Mouse (Mus musculus): ENCODE data around the gene Tsr3. TPM values are rescaled to one million over a fixed set of nuclear protein-coding genes. Genes with fewer than 3 reads are reported as not detected.

Gene Tsr3
- polyA plus RNA-seq, 1 experiment from 2014 or later = 25.3 TPM

DNA sequence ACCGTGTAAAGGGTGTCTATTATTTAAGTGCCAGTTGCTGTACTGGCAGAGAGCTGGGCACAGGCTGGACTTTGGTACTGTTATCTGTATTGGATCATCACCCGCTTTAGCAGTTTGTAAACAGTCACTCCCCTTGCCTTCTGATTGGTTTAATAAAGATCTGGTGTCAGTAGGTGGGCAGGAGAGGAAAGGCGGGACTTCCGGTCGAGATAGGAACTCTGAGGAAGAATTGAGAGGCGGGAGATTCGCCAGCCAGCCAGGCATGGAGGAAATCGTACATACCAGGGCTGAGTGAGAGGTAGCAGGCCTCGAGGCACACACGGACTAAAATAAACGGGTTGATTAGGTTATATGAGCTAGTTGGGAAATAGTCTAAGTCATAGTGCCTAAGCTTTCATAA, 42.2 kb downstream of the Tsr3 start:
- H3K4me3 ChIP-seq (ENCODE audit: control insufficient read depth in 1 of 2, insufficient read depth in 1 of 2, low read depth in 1 of 2, low read length in 2 of 2) = no peak overlapping the region
- no peaks in the 10 kb centered on the region for H3K36me3 ChIP-seq (ENCODE audit: control insufficient read depth, insufficient read depth, low read length)
- no peaks in the 10 kb centered on the region for H3K27me3 ChIP-seq (ENCODE audit: control insufficient read depth, insufficient read depth, low read length)
- H3K9me3 ChIP-seq (ENCODE audit: control insufficient read depth, low read length) = 0 out of 2 replicates have a peak, but pooled peaks cover 7% of the 10 kb centered on the region
- no peaks in the 10 kb centered on the region for H3K4me1 ChIP-seq (ENCODE audit: control insufficient read depth in 2 of 2, insufficient read depth in 2 of 2, low read length in 2 of 2)
- peak overlapping the region; percentile 21 for H3K4me2 ChIP-seq (ENCODE audit: low read length)
- H3K9ac ChIP-seq (ENCODE audit: low read length) = no peak overlapping the region
- H3K27ac ChIP-seq (replicated peaks in 1 of 2; ENCODE audit: control insufficient read depth in 1 of 2, insufficient read depth in 1 of 2, low read depth in 2 of 2, low read length in 2 of 2) = no peak overlapping the region
- ATAC-seq (ENCODE audit: insufficient number of reproducible peaks, insufficient read depth, low FRiP score, low read depth) = no peak
- 27% methylated on average over 11 of the region's 11 CpGs for WGBS

DNA sequence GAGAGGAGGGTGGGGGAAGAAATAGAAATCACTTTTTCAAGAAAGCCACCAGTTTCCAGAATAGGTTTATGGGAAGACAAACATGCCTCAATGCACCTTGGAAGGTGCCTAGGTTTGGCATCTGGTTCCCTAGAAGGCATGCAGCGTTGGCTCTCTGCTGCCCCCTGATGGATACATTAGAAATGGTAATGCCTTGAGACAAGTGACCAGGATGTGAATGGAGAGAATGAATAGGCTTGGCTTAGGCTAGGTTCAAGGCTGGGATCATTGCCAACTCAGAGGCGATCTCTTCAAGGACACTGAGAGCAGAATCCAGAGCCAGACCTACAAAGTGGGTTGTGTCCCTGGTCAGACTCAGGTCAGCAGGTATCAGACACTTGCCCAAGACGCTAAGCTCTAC, 45.1 kb downstream of the Tsr3 start:
- 14% methylated on average over 3 of the region's 3 CpGs for WGBS
- H3K4me1 ChIP-seq (ENCODE audit: control insufficient read depth in 2 of 2, insufficient read depth in 2 of 2, low read length in 2 of 2) = no peaks in the 10 kb centered on the region
- no peak overlapping the region for H3K9ac ChIP-seq (ENCODE audit: low read length)
- H3K4me2 ChIP-seq (ENCODE audit: low read length) = no peak overlapping the region
- no peaks in the 10 kb centered on the region for H3K36me3 ChIP-seq (ENCODE audit: control insufficient read depth, insufficient read depth, low read length)
- H3K9me3 ChIP-seq (ENCODE audit: control insufficient read depth, low read length) = 0 out of 2 replicates have a peak, but pooled peaks cover 7% of the 10 kb centered on the region
- H3K27ac ChIP-seq (replicated peaks in 1 of 2; ENCODE audit: control insufficient read depth in 1 of 2, insufficient read depth in 1 of 2, low read depth in 2 of 2, low read length in 2 of 2) = no peak overlapping the region
- H3K4me3 ChIP-seq (ENCODE audit: control insufficient read depth in 1 of 2, insufficient read depth in 1 of 2, low read depth in 1 of 2, low read length in 2 of 2) = no peak overlapping the region
- no peak for ATAC-seq (ENCODE audit: insufficient number of reproducible peaks, insufficient read depth, low FRiP score, low read depth)
- H3K27me3 ChIP-seq (ENCODE audit: control insufficient read depth, insufficient read depth, low read length) = no peaks in the 10 kb centered on the region

DNA sequence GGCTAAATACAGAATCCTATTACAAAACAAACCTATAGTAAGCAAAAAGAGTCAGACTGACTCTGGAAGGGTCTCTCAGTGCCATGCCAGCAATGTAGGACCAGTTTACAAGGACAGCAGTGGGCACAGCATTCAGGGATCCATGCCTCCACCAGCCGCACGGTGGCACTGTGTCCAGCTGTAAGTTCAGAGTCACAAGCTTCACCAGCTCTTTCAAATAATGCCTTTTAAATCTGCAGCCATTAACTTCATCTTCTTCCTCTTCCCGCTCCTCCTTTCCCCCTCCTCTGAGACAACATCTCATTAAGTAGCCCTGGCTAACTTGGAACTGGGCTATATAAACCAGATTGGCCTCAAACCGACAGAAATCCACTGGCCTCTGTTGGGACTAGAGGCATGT, 48.9 kb downstream of the Tsr3 start:
- Histone ChIP-seq H3K27me3 (ENCODE audit: control insufficient read depth, insufficient read depth, low read length) (no peaks in the 10 kb centered on the region), H3K9me3 (ENCODE audit: control insufficient read depth, low read length) (0 out of 2 replicates have a peak, but pooled peaks cover 2% of the 10 kb centered on the region), H3K36me3 (ENCODE audit: control insufficient read depth, insufficient read depth, low read length) (no peaks in the 10 kb centered on the region), H3K4me2 (ENCODE audit: low read length) (no peak overlapping the region), H3K4me3 (ENCODE audit: control insufficient read depth in 1 of 2, insufficient read depth in 1 of 2, low read depth in 1 of 2, low read length in 2 of 2) (no peak overlapping the region), H3K9ac (ENCODE audit: low read length) (no peak overlapping the region), H3K4me1 (ENCODE audit: control insufficient read depth in 2 of 2, insufficient read depth in 2 of 2, low read length in 2 of 2) (no peaks in the 10 kb centered on the region), H3K27ac (replicated peaks in 1 of 2; ENCODE audit: control insufficient read depth in 1 of 2, insufficient read depth in 1 of 2, low read depth in 2 of 2, low read length in 2 of 2) (no peak overlapping the region)
- ATAC-seq (ENCODE audit: insufficient number of reproducible peaks, insufficient read depth, low FRiP score, low read depth) = no peak
- WGBS = 19% methylated on average over 4 of the region's 4 CpGs

DNA sequence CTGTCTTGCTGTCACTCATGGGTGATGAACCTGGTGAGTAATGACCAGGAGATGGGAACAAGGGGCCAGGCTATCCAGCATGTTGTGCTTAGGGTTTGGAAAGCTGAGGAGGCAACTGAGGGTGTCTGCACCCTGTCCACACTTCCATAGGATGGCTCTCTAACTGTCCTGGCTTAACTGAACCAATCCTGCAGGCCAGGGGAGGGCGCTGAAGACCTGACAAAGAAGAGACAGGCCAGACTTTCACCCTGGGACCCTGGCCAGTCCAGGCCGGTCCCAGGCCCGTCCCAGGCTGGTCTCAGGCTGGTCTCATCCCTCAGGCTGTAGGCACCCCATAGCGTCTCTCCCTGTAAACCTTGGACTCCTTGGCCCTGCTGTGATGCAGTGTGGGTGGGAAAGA, 50.4 kb downstream of the Tsr3 start:
- no peak for ATAC-seq (ENCODE audit: insufficient number of reproducible peaks, insufficient read depth, low FRiP score, low read depth)
- Histone ChIP-seq H3K36me3 (ENCODE audit: control insufficient read depth, insufficient read depth, low read length) (no peaks in the 10 kb centered on the region), H3K27me3 (ENCODE audit: control insufficient read depth, insufficient read depth, low read length) (no peaks in the 10 kb centered on the region), H3K27ac (replicated peaks in 1 of 2; ENCODE audit: control insufficient read depth in 1 of 2, insufficient read depth in 1 of 2, low read depth in 2 of 2, low read length in 2 of 2) (no peak overlapping the region), H3K9me3 (ENCODE audit: control insufficient read depth, low read length) (no peaks in the 10 kb centered on the region), H3K4me1 (ENCODE audit: control insufficient read depth in 2 of 2, insufficient read depth in 2 of 2, low read length in 2 of 2) (no peaks in the 10 kb centered on the region), H3K4me2 (ENCODE audit: low read length) (no peak overlapping the region), H3K4me3 (ENCODE audit: control insufficient read depth in 1 of 2, insufficient read depth in 1 of 2, low read depth in 1 of 2, low read length in 2 of 2) (no peak overlapping the region), H3K9ac (ENCODE audit: low read length) (no peak overlapping the region)
- WGBS = 22% methylated on average over 4 of the region's 4 CpGs

Small RNA genes lying within 50 kb of the gene (microRNA-seq; reads per million reads assigned to microRNA genes)
- not detected for gene Mir3547

Other genes with a start within 250 kb of the Tsr3 start
- 6.4 and 7.6 TPM in 2 replicates for gene Cramp1l, start 224.4 kb upstream of the Tsr3 start, polyA plus RNA-seq (2014; fragmentation: Nextera tagmentation; extraction: Ambion mirVana)
- 9.9 and 10.6 TPM in 2 replicates for gene Ift140, start 224.1 kb upstream of the Tsr3 start, polyA plus RNA-seq (2014; fragmentation: Nextera tagmentation; extraction: Ambion mirVana)
- 19.5 and 23.4 TPM in 2 replicates for gene Tmem204, start 156.6 kb upstream of the Tsr3 start, polyA plus RNA-seq (2014; fragmentation: Nextera tagmentation; extraction: Ambion mirVana)
- gene Telo2, start 124.2 kb upstream of the Tsr3 start, polyA plus RNA-seq (2014; fragmentation: Nextera tagmentation; extraction: Ambion mirVana) = 19.3 and 27.8 TPM in 2 replicates
- gene Ptx4, start 119.4 kb upstream of the Tsr3 start, polyA plus RNA-seq (2014; fragmentation: Nextera tagmentation; extraction: Ambion mirVana) = 0.14 and 0.44 TPM in 2 replicates
- gene Clcn7, start 106.8 kb upstream of the Tsr3 start, polyA plus RNA-seq (2014; fragmentation: Nextera tagmentation; extraction: Ambion mirVana) = 16.4 and 17.2 TPM in 2 replicates
- not detected in 2 replicates for gene Ccdc154, start 77.7 kb upstream of the Tsr3 start, polyA plus RNA-seq (2014; fragmentation: Nextera tagmentation; extraction: Ambion mirVana)
- gene Gm38655, start 64.7 kb upstream of the Tsr3 start, polyA plus RNA-seq (2014; fragmentation: Nextera tagmentation; extraction: Ambion mirVana) = not detected in 2 replicates
- 22.5 and 25.1 TPM in 2 replicates for gene BC003965, start 55.6 kb upstream of the Tsr3 start, polyA plus RNA-seq (2014; fragmentation: Nextera tagmentation; extraction: Ambion mirVana)
- 2.2 and 2.7 TPM in 2 replicates for gene Unkl, start 51.8 kb upstream of the Tsr3 start, polyA plus RNA-seq (2014; fragmentation: Nextera tagmentation; extraction: Ambion mirVana)
- gene Gnptg, start within 50 bp of the Tsr3 start, polyA plus RNA-seq (2014; fragmentation: Nextera tagmentation; extraction: Ambion mirVana) = 23.8 and 25.9 TPM in 2 replicates
- gene Baiap3, start 16.2 kb downstream of the Tsr3 start, polyA plus RNA-seq (2014; fragmentation: Nextera tagmentation; extraction: Ambion mirVana) = 0.76 TPM in 1 of 2 replicates, not detected in the other
- 341 and 365 TPM in 2 replicates for gene Ube2i, start 34.5 kb downstream of the Tsr3 start, polyA plus RNA-seq (2014; fragmentation: Nextera tagmentation; extraction: Ambion mirVana)
- gene Prss34, start 58.2 kb downstream of the Tsr3 start, polyA plus RNA-seq (2014; fragmentation: Nextera tagmentation; extraction: Ambion mirVana) = 0.16 and 0.27 TPM in 2 replicates
- gene Prss28, start 68.5 kb downstream of the Tsr3 start, polyA plus RNA-seq (2014; fragmentation: Nextera tagmentation; extraction: Ambion mirVana) = not detected in 2 replicates
- gene Prss29, start 78.5 kb downstream of the Tsr3 start, polyA plus RNA-seq (2014; fragmentation: Nextera tagmentation; extraction: Ambion mirVana) = not detected in 2 replicates
- gene Tpsab1, start 105.4 kb downstream of the Tsr3 start, polyA plus RNA-seq (2014; fragmentation: Nextera tagmentation; extraction: Ambion mirVana) = 0.18 TPM in 1 of 2 replicates, not detected in the other
- 1.4 and 1.7 TPM in 2 replicates for gene Tpsb2, start 126.1 kb downstream of the Tsr3 start, polyA plus RNA-seq (2014; fragmentation: Nextera tagmentation; extraction: Ambion mirVana)
- 0.57 and 0.74 TPM in 2 replicates for gene Tpsg1, start 129.1 kb downstream of the Tsr3 start, polyA plus RNA-seq (2014; fragmentation: Nextera tagmentation; extraction: Ambion mirVana)
- gene Cacna1h, start 193.6 kb downstream of the Tsr3 start, polyA plus RNA-seq (2014; fragmentation: Nextera tagmentation; extraction: Ambion mirVana) = 8.8 and 9.9 TPM in 2 replicates
- gene Tekt4, start 214.4 kb downstream of the Tsr3 start, polyA plus RNA-seq (2014; fragmentation: Nextera tagmentation; extraction: Ambion mirVana) = 0.47 and 0.55 TPM in 2 replicates